Mouse (Mus musculus) kidney, postnatal 0 days (tissue): ENCODE results near the gene Megf9. TPM values are rescaled to one million over a fixed set of nuclear protein-coding genes. Genes with fewer than 3 reads are reported as not detected.
A peak's percentile ranks its signal among the peaks of the same experiment; 100 is the strongest.

Experiments
- ATAC-seq: fragments of 200-750 bp; cut with Nextera tagmentation; replicated peaks from 2 replicates; pipeline ENCODE4 v1.8.0; 2017; ENCODE audit warnings: low read depth, moderate number of reproducible peaks, moderate TSS enrichment, moderate library complexity; ENCODE audit not compliant: low FRiP score
- DNase-seq: peaks from one replicate; pipeline ENCODE4 v3.0.0-alpha.2; 2016; ENCODE audit warnings: low spot score
- H3K27ac ChIP-seq: fragments of 300-500 bp; sonication (generic); 2 replicates; pipeline ENCODE4 v1.5.1; 2014; ENCODE audit warnings: mild to moderate bottlenecking
- H3K27me3 ChIP-seq: fragments of 300-500 bp; sonication (generic); 2 replicates; pipeline ENCODE4 v1.6.1; 2014; ENCODE audit warnings: low read length, mixed read lengths; ENCODE audit not compliant: insufficient read depth
- H3K36me3 ChIP-seq: fragments of 300-500 bp; sonication (generic); 2 replicates; pipeline ENCODE4 v1.6.1; 2014; ENCODE audit warnings: low read length, mixed read lengths; ENCODE audit not compliant: insufficient read depth
- H3K4me1 ChIP-seq: fragments of 300-500 bp; sonication (generic); replicated peaks from 2 replicates; pipeline ENCODE4 v1.6.1; 2014; ENCODE audit warnings: antibody characterized with exemption, low read length, mixed read lengths; ENCODE audit not compliant: insufficient read depth
- H3K4me2 ChIP-seq: fragments of 300-500 bp; sonication (generic); 2 replicates; pipeline ENCODE4 v1.6.1; 2014; ENCODE audit warnings: mild to moderate bottlenecking, low read length, moderate library complexity, mixed read lengths
- H3K4me3 ChIP-seq: fragments of 300-500 bp; sonication (generic); replicated peaks from 2 replicates; pipeline ENCODE4 v1.5.1; 2014; ENCODE audit warnings: low read depth, low read length
- H3K9ac ChIP-seq: fragments of 300-500 bp; sonication (generic); 2 replicates; pipeline ENCODE4 v1.6.1; 2014; ENCODE audit warnings: low read depth, low read length
- H3K9me3 ChIP-seq: fragments of 300-500 bp; sonication (generic); replicated peaks from 2 replicates; pipeline ENCODE4 v1.6.1; 2016; ENCODE audit warnings: low read length, inconsistent platforms, mixed read lengths
- CTCF ChIP-seq: IDR thresholded peaks from 2 replicates; pipeline ENCODE4 v1.5.1; 2016; ENCODE audit warnings: antibody characterized with exemption, low read depth, mild to moderate bottlenecking, moderate library complexity
- WGBS: fragments of 180-500 bp; shearing (Covaris S2); extraction: QIAGEN DNeasy Blood & Tissue Kit; methylation state at CpG from one replicate; pipeline ENCODE4 v1.1.7; 2014; 5-methylcytosine and 5-hydroxymethylcytosine counted together
- polyA plus RNA-seq: library from polyadenylated mRNA; unstranded; fragments of >200 nt; fragmentation: Nextera tagmentation; extraction: Ambion mirVana; gene quantifications from 2 replicates; pipeline ENCODE4 v1.2.1, GENCODE M21; 2015

Gene Megf9
- polyA plus RNA-seq, 1 experiment from 2014 or later, result 13.4 TPM

- TF ChIP-seq CTCF, result no peak
- Histone ChIP-seq H3K4me1 (0 out of 2 replicates have a peak, but pooled peaks cover 10% of the 10 kb centered on the region), H3K27ac (no peak overlapping the region), H3K36me3 (no peaks in the 10 kb centered on the region), H3K27me3 (no peaks in the 10 kb centered on the region), H3K9ac (no peak overlapping the region), H3K4me3 (no peak overlapping the region), H3K4me2 (peak overlapping the region; percentile 7; the same call in 1 of the 2 replicates), H3K9me3 (no peaks in the 10 kb centered on the region)
- ATAC-seq (no peak), DNase-seq (no peak)
- WGBS, result 88% methylated on average over 1 of the region's 1 CpGs
Observed at GRCm38 (mm10) chr4:70531021-70531420, 3.8 kb downstream of the Megf9 start.

GRCm38 (mm10) chr4:70528622-70529021, 6.2 kb downstream of the Megf9 start:
- no peaks in the 10 kb centered on the region for H3K36me3 ChIP-seq

DNA sequence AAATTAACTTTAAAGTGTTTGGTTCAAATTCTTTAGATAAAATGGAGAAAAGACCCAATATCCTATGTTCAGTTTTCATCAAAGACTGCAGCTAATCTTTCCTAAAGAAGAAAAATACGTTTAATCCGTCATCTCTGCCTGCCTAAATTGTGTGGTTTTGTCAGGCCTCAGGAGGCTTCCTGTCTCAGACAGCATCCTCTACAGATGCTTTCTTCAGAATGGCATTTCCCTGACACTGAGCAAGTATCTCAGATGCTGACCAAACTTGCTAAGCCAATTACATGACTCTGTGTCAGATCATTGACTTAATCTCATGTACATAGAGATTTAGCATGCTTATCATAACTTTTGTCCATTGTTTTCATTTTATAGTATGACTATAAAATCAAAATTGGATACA, 11.4 kb downstream of the Megf9 start:
- Histone ChIP-seq H3K9me3 (no peaks in the 10 kb centered on the region), H3K4me2 (no peak overlapping the region), H3K27me3 (no peaks in the 10 kb centered on the region), H3K27ac (no peak overlapping the region), H3K4me1 (no peaks in the 10 kb centered on the region), H3K4me3 (no peak overlapping the region), H3K36me3 (no peaks in the 10 kb centered on the region), H3K9ac (no peak overlapping the region)
- ATAC-seq, result no peak
- TF ChIP-seq CTCF, result no peak
- WGBS, result 71% methylated on average over 2 of the region's 2 CpGs
- no peak for DNase-seq

More at GRCm38 (mm10) chr4:70528622-70529021, 6.2 kb downstream of the Megf9 start:
- Histone ChIP-seq H3K9me3 (no peaks in the 10 kb centered on the region), H3K27ac (no peak overlapping the region), H3K4me3 (no peak overlapping the region), H3K4me2 (no peak overlapping the region), H3K27me3 (no peaks in the 10 kb centered on the region), H3K4me1 (0 out of 2 replicates have a peak, but pooled peaks cover 6% of the 10 kb centered on the region), H3K9ac (no peak overlapping the region)
- WGBS, result 84% methylated on average over 3 of the region's 3 CpGs
- DNase-seq (no peak), ATAC-seq (no peak)
- no peak for TF ChIP-seq CTCF

DNA sequence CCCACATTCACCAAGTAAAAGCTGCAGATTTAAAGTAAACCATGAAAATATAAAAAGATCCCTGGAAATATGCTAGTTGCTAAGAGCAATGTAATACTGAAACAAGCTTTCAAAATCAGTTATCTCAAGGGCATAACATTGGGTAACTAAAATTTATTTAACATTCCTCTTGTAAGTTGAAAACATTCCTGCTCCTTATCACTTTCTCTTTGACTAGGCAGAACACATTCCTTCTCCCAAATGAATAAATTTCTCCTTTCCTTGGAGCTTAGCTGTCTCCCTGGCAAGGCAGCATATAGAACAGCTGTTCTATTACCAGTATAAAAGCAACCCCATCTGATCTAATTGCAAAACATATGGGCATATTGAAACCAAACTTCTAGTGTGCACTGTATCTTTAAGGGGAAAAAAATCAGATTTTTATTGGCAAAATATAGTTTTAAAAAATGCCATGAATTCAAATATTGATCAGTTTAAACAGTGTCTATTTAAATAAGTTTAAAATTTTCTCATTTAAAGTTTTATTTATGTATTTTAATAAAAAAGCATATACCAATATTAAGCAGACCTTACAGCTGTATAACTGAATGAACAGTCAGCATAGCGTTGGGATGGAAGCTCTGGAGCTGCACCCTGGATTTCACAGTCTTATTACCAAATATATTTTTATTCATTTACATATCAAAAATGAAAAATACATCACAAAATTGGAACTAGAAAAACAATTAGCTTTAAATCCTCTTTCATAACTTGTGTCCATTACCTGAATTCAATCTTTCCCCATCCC, 13.1 kb downstream of the Megf9 start:
- DNase-seq, result peak; percentile 48
- WGBS, result 87% methylated on average over 1 of the region's 1 CpGs
- H3K9me3 ChIP-seq, result no peaks in the 10 kb centered on the region
- H3K27me3 ChIP-seq, result no peaks in the 10 kb centered on the region
- H3K9ac ChIP-seq, result no peak overlapping the region
- no peak overlapping the region for H3K27ac ChIP-seq
- H3K4me1 ChIP-seq, result no peaks in the 10 kb centered on the region
- ATAC-seq, result no peak
- H3K36me3 ChIP-seq, result no peaks in the 10 kb centered on the region
- TF ChIP-seq CTCF, result no peak
- H3K4me3 ChIP-seq, result no peak overlapping the region
- no peak overlapping the region for H3K4me2 ChIP-seq

DNA sequence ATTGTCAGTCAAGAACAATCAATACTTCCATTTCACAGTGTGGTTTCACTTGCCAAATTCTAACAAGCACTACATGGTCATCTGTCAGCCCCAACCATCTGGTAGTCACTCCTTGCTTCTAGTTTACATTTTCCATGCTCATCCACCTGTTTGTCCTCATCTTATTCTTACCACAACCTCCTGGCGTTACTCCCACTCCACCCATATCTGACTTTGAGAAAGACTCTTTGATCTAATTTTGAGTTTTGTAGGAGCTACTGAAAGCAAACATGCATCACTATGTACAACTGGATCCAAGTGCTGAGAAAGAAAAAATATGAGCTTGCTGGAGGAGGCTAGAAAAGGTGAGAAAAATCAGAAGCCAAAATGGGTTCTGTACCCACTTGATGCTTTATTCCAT, 17.1 kb downstream of the Megf9 start:
- Histone ChIP-seq H3K36me3 (no peaks in the 10 kb centered on the region), H3K4me3 (no peak overlapping the region), H3K4me1 (no peaks in the 10 kb centered on the region), H3K4me2 (no peak overlapping the region), H3K9me3 (no peaks in the 10 kb centered on the region), H3K27ac (no peak overlapping the region), H3K9ac (no peak overlapping the region), H3K27me3 (no peaks in the 10 kb centered on the region)
- ATAC-seq (no peak), DNase-seq (no peak)
- TF ChIP-seq CTCF, result no peak
- WGBS, result 86% methylated on average over 1 of the region's 1 CpGs

GRCm38 (mm10) chr4:70516289-70516688, 18.5 kb downstream of the Megf9 start:
- Histone ChIP-seq H3K4me1 (no peaks in the 10 kb centered on the region), H3K4me3 (no peak overlapping the region), H3K9ac (no peak overlapping the region), H3K4me2 (no peak overlapping the region), H3K9me3 (no peaks in the 10 kb centered on the region), H3K27me3 (no peaks in the 10 kb centered on the region), H3K27ac (no peak overlapping the region), H3K36me3 (no peaks in the 10 kb centered on the region)
- WGBS, result 88% methylated on average over 6 of the region's 6 CpGs
- DNase-seq (no peak), ATAC-seq (no peak)
- TF ChIP-seq CTCF, result no peak

GRCm38 (mm10) chr4:70515514-70515913, 19.3 kb downstream of the Megf9 start:
- no peak for ATAC-seq
- no peak overlapping the region for H3K27ac ChIP-seq
- no peak overlapping the region for H3K4me2 ChIP-seq
- H3K4me3 ChIP-seq, result no peak overlapping the region
- H3K4me1 ChIP-seq, result no peaks in the 10 kb centered on the region
- H3K9ac ChIP-seq, result no peak overlapping the region
- no peak for TF ChIP-seq CTCF
- H3K27me3 ChIP-seq, result no peaks in the 10 kb centered on the region
- DNase-seq, result no peak
- H3K9me3 ChIP-seq, result no peaks in the 10 kb centered on the region
- no peaks in the 10 kb centered on the region for H3K36me3 ChIP-seq
